Mouse (Mus musculus): ENCODE data around the gene Hoxa9. TPM values are rescaled to one million over a fixed set of nuclear protein-coding genes. Genes with fewer than 3 reads are reported as not detected.

Gene Hoxa9
- polyA plus RNA-seq, 1 experiment from 2014 or later = 0.33 TPM

- ATAC-seq (ENCODE audit: low read depth) = no peak
- DNase-seq (ENCODE audit: low spot score) = no peak
- WGBS = 13% methylated on average over 10 of the region's 10 CpGs
- H3K9ac ChIP-seq (ENCODE audit: low read depth, low read length) = no peak overlapping the region
- peaks cover 99% of the 10 kb centered on the region for H3K27me3 ChIP-seq (replicated peaks; ENCODE audit: control insufficient read depth, insufficient read depth, low read length)
- no peak overlapping the region for H3K4me2 ChIP-seq (ENCODE audit: low read depth, low read length)
- no peak overlapping the region for H3K4me3 ChIP-seq (ENCODE audit: low read depth, low read length)
- no peak overlapping the region for H3K27ac ChIP-seq (replicated peaks; ENCODE audit: low read depth, low read length)
- H3K9me3 ChIP-seq (ENCODE audit: control insufficient read depth, low read length) = no peaks in the 10 kb centered on the region
- H3K36me3 ChIP-seq (ENCODE audit: control insufficient read depth, insufficient read depth, low read length) = no peaks in the 10 kb centered on the region
- H3K4me1 ChIP-seq (ENCODE audit: control insufficient read depth, insufficient read depth, low read length) = no peaks in the 10 kb centered on the region
These were observed 47.4 kb downstream of the Hoxa9 start for GRCm38 (mm10) chr6:52183311-52184080.

DNA sequence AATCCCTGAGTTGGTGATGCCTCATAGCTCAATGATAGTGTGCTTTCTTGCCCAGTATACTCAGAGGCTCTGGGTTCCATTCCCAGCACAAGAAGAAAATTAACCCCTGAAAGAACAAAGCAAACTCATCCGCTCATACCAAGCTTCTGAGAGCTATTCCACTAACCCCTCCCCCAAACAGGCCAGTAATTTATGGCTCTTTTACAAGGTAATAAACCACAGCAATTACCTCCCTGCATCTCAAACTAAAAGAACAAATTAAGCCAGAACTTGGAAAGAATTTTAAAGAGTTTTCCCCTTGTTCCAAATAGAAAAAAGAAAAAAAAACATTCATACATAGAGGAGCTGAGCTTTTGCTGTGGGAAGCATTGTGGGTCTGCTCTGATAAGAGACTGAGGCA is 48.1 kb downstream of the Hoxa9 start:
- Histone ChIP-seq H3K9ac (ENCODE audit: low read depth, low read length) (no peak overlapping the region), H3K4me3 (ENCODE audit: low read depth, low read length) (no peak overlapping the region), H3K4me2 (ENCODE audit: low read depth, low read length) (no peak overlapping the region), H3K9me3 (ENCODE audit: control insufficient read depth, low read length) (no peaks in the 10 kb centered on the region), H3K27me3 (replicated peaks; ENCODE audit: control insufficient read depth, insufficient read depth, low read length) (peaks cover 98% of the 10 kb centered on the region), H3K4me1 (ENCODE audit: control insufficient read depth, insufficient read depth, low read length) (no peaks in the 10 kb centered on the region), H3K27ac (replicated peaks; ENCODE audit: low read depth, low read length) (no peak overlapping the region), H3K36me3 (ENCODE audit: control insufficient read depth, insufficient read depth, low read length) (no peaks in the 10 kb centered on the region)
- no peak for DNase-seq (ENCODE audit: low spot score)
- 38% methylated on average over 1 of the region's 1 CpGs for WGBS
- no peak for ATAC-seq (ENCODE audit: low read depth)

DNA sequence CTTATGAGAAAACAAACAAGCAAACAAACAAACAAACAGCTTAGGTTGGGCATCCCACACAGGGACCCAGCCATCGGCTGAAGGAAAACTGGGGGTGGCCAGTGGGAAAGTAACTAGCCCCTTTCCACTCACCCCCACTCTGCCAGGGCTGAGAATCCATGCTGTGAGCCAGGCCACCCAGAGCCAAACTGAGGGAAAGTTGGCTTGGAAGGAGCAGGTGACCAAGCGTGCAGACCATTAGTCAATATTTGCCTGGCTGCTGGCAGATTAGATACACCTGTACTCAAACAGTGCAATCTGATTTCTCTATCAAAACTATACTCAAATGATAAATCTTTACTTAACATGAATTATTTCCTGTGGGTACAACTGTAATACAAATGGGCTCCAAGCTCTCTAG is 48.9 kb downstream of the Hoxa9 start:
- DNase-seq (ENCODE audit: low spot score) = no peak
- WGBS = 25% methylated on average over 2 of the region's 2 CpGs
- peaks cover 98% of the 10 kb centered on the region for H3K27me3 ChIP-seq (replicated peaks; ENCODE audit: control insufficient read depth, insufficient read depth, low read length)
- no peaks in the 10 kb centered on the region for H3K36me3 ChIP-seq (ENCODE audit: control insufficient read depth, insufficient read depth, low read length)
- no peak for ATAC-seq (ENCODE audit: low read depth)
- no peak overlapping the region for H3K27ac ChIP-seq (replicated peaks; ENCODE audit: low read depth, low read length)
- no peaks in the 10 kb centered on the region for H3K9me3 ChIP-seq (ENCODE audit: control insufficient read depth, low read length)
- no peak overlapping the region for H3K4me3 ChIP-seq (ENCODE audit: low read depth, low read length)
- no peak overlapping the region for H3K4me2 ChIP-seq (ENCODE audit: low read depth, low read length)
- H3K4me1 ChIP-seq (ENCODE audit: control insufficient read depth, insufficient read depth, low read length) = no peaks in the 10 kb centered on the region
- H3K9ac ChIP-seq (ENCODE audit: low read depth, low read length) = no peak overlapping the region

DNA sequence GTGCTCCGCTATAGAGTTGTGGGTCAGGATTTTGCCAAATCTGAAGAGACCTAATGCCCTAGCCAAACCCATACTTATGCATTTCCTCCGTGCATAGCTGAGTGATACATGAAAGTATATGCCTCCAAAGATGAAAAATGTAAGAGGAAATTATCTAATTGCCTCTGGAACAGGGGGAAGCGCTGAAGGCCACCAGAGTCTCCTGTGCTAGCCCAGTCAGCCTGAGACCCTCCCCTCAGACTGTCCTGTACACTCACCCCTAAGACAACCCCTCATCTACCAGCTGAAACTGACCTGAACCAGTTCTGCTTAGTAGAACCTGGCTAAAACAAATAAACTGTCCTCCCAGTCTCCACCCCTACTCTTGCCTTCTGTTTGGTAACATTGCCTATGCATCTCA is 50.2 kb downstream of the Hoxa9 start:
- H3K36me3 ChIP-seq (ENCODE audit: control insufficient read depth, insufficient read depth, low read length) = no peaks in the 10 kb centered on the region
- no peak overlapping the region for H3K9ac ChIP-seq (ENCODE audit: low read depth, low read length)
- 13% methylated on average over 3 of the region's 3 CpGs for WGBS
- H3K27ac ChIP-seq (replicated peaks; ENCODE audit: low read depth, low read length) = no peak overlapping the region
- ATAC-seq (ENCODE audit: low read depth) (no peak), DNase-seq (ENCODE audit: low spot score) (no peak)
- H3K27me3 ChIP-seq (replicated peaks; ENCODE audit: control insufficient read depth, insufficient read depth, low read length) = peaks cover 98% of the 10 kb centered on the region
- H3K4me2 ChIP-seq (ENCODE audit: low read depth, low read length) = no peak overlapping the region
- H3K4me3 ChIP-seq (ENCODE audit: low read depth, low read length) = no peak overlapping the region
- no peaks in the 10 kb centered on the region for H3K4me1 ChIP-seq (ENCODE audit: control insufficient read depth, insufficient read depth, low read length)
- no peaks in the 10 kb centered on the region for H3K9me3 ChIP-seq (ENCODE audit: control insufficient read depth, low read length)

- DNase-seq (ENCODE audit: low spot score) (no peak), ATAC-seq (ENCODE audit: low read depth) (no peak)
- peak overlapping the region; percentile 29; the same call in 1 of the 2 replicates for H3K4me2 ChIP-seq (ENCODE audit: low read depth, low read length)
- no peak overlapping the region for H3K9ac ChIP-seq (ENCODE audit: low read depth, low read length)
- H3K9me3 ChIP-seq (ENCODE audit: control insufficient read depth, low read length) = no peaks in the 10 kb centered on the region
- H3K27me3 ChIP-seq (replicated peaks; ENCODE audit: control insufficient read depth, insufficient read depth, low read length) = peaks cover 98% of the 10 kb centered on the region
- H3K4me1 ChIP-seq (ENCODE audit: control insufficient read depth, insufficient read depth, low read length) = no peaks in the 10 kb centered on the region
- H3K36me3 ChIP-seq (ENCODE audit: control insufficient read depth, insufficient read depth, low read length) = no peaks in the 10 kb centered on the region
- no peak overlapping the region for H3K27ac ChIP-seq (replicated peaks; ENCODE audit: low read depth, low read length)
- WGBS = 5% methylated on average over 11 of the region's 11 CpGs
- H3K4me3 ChIP-seq (ENCODE audit: low read depth, low read length) = peak overlapping the region; percentile 0; the same call in 1 of the 2 replicates
These were observed 50.6 kb downstream of the Hoxa9 start for GRCm38 (mm10) chr6:52180213-52180710.

DNA sequence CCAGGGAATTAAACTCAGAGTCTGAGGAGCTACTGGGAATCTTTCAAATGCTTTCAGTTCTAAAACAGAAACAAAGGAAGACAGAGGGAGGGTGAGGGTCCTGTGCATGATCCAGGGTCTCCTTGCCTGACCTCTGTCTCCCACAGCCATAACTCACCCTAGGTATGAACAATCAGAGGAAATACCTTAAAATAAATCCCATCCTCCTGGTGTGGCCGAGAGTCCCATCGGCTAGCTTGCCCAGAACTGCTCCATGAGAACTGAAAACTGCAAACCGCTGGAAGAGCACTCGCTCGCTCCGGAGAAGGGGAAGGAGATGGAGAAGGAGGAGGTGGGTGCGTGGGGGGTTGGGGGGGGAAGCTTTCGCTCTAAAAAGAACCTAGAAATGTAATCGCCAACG is 51.2 kb downstream of the Hoxa9 start:
- Histone ChIP-seq H3K27ac (replicated peaks; ENCODE audit: low read depth, low read length) (no peak overlapping the region), H3K4me3 (ENCODE audit: low read depth, low read length) (peak overlapping the region; percentile 0; the same call in 1 of the 2 replicates), H3K27me3 (replicated peaks; ENCODE audit: control insufficient read depth, insufficient read depth, low read length) (peaks cover 98% of the 10 kb centered on the region), H3K9me3 (ENCODE audit: control insufficient read depth, low read length) (no peaks in the 10 kb centered on the region), H3K36me3 (ENCODE audit: control insufficient read depth, insufficient read depth, low read length) (no peaks in the 10 kb centered on the region), H3K4me1 (ENCODE audit: control insufficient read depth, insufficient read depth, low read length) (no peaks in the 10 kb centered on the region), H3K4me2 (ENCODE audit: low read depth, low read length) (peak overlapping the region; percentile 29; the same call in 1 of the 2 replicates), H3K9ac (ENCODE audit: low read depth, low read length) (no peak overlapping the region)
- WGBS = 2% methylated on average over 10 of the region's 10 CpGs
- ATAC-seq (ENCODE audit: low read depth) (no peak), DNase-seq (ENCODE audit: low spot score) (no peak)

- H3K36me3 ChIP-seq (ENCODE audit: control insufficient read depth, insufficient read depth, low read length) = no peaks in the 10 kb centered on the region
- ATAC-seq (ENCODE audit: low read depth) (no peak), DNase-seq (ENCODE audit: low spot score) (no peak)
- no peaks in the 10 kb centered on the region for H3K4me1 ChIP-seq (ENCODE audit: control insufficient read depth, insufficient read depth, low read length)
- no peak overlapping the region for H3K27ac ChIP-seq (replicated peaks; ENCODE audit: low read depth, low read length)
- no peaks in the 10 kb centered on the region for H3K9me3 ChIP-seq (ENCODE audit: control insufficient read depth, low read length)
- H3K27me3 ChIP-seq (replicated peaks; ENCODE audit: control insufficient read depth, insufficient read depth, low read length) = peaks cover 98% of the 10 kb centered on the region
- no peak overlapping the region; the same call in 1 of the 2 replicates for H3K9ac ChIP-seq (ENCODE audit: low read depth, low read length)
- H3K4me3 ChIP-seq (ENCODE audit: low read depth, low read length) = peak overlapping the region; percentile 0; the same call in 1 of the 2 replicates
- peak overlapping the region; percentile 29; the same call in 1 of the 2 replicates for H3K4me2 ChIP-seq (ENCODE audit: low read depth, low read length)
- WGBS = 1% methylated on average over 4 of the region's 4 CpGs
These were observed 51.8 kb downstream of the Hoxa9 start for GRCm38 (mm10) chr6:52178918-52179665.

DNA sequence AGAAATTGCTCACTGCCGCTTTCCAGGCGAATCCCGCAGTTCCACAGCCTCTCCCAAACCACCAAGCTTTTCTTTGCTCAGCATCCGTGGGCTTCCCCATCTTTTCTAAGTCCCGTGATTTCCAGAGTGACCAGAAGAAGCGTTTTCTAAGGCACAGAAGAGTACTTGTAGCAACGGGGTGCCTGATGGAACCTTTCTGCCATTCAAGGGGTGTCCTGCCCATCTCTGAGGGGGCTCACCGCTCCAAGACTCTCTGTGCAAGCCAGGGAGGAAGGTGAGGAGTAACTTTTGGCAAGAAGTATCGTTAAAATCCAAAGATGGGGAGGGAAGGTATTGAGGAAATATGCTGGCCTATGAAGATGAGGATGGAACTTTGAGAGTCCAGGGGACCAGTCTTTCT is 53.1 kb downstream of the Hoxa9 start:
- no peaks in the 10 kb centered on the region for H3K36me3 ChIP-seq (ENCODE audit: control insufficient read depth, insufficient read depth, low read length)
- DNase-seq (ENCODE audit: low spot score) = no peak
- peak overlapping the region; percentile 36; the same call in 1 of the 2 replicates for H3K4me2 ChIP-seq (ENCODE audit: low read depth, low read length)
- peak overlapping the region; percentile 43; the same call in 1 of the 2 replicates for H3K9ac ChIP-seq (ENCODE audit: low read depth, low read length)
- ATAC-seq (ENCODE audit: low read depth) = no peak
- H3K27me3 ChIP-seq (replicated peaks; ENCODE audit: control insufficient read depth, insufficient read depth, low read length) = peaks cover 98% of the 10 kb centered on the region
- H3K9me3 ChIP-seq (ENCODE audit: control insufficient read depth, low read length) = no peaks in the 10 kb centered on the region
- H3K27ac ChIP-seq (replicated peaks; ENCODE audit: low read depth, low read length) = no peak overlapping the region; the same call in 1 of the 2 replicates
- WGBS = 6% methylated on average over 9 of the region's 9 CpGs
- H3K4me1 ChIP-seq (ENCODE audit: control insufficient read depth, insufficient read depth, low read length) = no peaks in the 10 kb centered on the region
- peak overlapping the region; percentile 30; the same call in 1 of the 2 replicates for H3K4me3 ChIP-seq (ENCODE audit: low read depth, low read length)
